Mouse (Mus musculus): ENCODE data around the gene Ptk6.

GRCm38 (mm10) chr2:181146976-181147545, 55.5 kb downstream of the Ptk6 start:
- TF ChIP-seq CTCF (conservative IDR thresholded peaks at IDR 0.05; ENCODE audit: insufficient read depth, insufficient read length, low read depth, low read length) = no peak
- TF ChIP-seq POLR2A (IDR thresholded peaks at IDR 0.05; ENCODE audit: low read depth, low read length) = no peak
